Mouse (Mus musculus): Measurements from ENCODE around the gene Rrp36. TPM values are rescaled to one million over a fixed set of nuclear protein-coding genes. Genes with fewer than 3 reads are reported as not detected.
A peak's percentile ranks its signal among the peaks of the same experiment; 100 is the strongest.

Rrp36 gene
- total RNA-seq, 2 experiments from 2014 or later: 14.9 to 15.7 TPM

DNA sequence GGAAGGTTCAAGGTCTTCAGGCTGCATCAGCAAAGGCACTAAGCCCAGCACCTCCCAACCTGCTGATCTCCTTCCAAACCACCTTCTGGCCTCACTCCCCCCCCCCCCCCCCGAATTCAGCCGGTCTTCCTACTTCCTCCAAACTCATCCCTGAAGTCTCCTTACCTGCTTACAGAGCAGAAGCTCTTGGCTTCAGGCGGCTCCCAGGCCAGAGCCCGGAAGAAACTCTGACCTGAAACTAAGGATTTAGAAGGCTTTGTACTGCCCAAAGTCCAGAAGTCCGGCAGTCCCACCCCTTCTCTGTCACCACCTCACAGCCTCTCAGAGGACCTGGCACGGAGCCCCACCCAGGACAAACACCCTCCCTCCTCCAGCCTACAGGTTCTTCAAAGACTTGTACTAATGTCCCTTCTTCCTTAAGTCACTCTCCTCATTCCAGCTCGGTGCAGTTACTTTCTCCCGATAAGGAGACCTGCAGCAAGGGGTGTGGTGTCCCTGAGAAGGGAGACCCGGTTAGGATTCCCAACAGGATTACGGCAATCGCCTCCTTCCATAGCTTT, 29.2 kb downstream of the Rrp36 start:
- Histone ChIP-seq H3K27ac (peak overlapping the region; percentile 80), H3K4me3 (peak overlapping the region; percentile 100)
- DNase-seq (ENCODE audit: extremely low spot score in 1 of 2, low spot score in 2 of 2): no peak
- no peak for TF ChIP-seq CTCF (IDR thresholded peaks at IDR 0.05)
- intact Hi-C loops (cut with DNase I): loop anchor here (2.0 to 10.0 kb wide), 2 partner anchors 68 to 90 kb away; partner anchors contain the start of gene Srf

DNA sequence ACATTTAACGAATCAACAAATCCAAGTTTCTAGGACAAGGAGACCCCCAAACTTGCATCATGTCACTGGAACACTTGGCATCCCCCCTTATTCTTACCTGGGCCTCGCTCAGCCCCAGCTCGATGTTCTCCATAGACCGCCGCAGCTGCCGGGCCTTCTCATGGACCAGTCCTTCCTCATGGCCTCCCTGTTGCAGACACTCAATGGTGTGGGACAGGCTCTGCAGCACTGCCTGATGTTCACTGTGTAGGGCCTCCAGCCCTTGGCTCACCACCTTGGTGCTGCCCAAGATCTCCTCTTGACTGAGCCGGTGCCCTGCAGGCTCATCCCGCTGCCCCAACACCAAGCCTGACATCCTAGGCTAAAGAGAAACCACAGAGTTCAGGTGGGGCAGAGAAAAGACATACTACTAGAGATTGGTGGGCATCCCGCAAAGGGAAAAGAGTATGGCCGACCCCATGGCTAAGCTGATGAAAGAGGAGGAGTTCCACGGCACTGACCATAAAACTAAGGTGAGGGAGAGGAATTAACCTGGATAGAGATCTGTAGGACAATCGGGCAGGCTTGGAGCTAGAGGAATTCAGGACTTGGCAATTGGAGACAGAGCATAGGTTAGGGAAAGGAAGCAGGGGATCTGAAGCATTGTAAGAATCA, 29.9 kb downstream of the Rrp36 start:
- Histone ChIP-seq H3K27ac (no peak overlapping the region), H3K4me3 (no peak overlapping the region)
- no peak for TF ChIP-seq CTCF (IDR thresholded peaks at IDR 0.05)
- intact Hi-C loops (cut with DNase I): loop anchor here (2.0 to 10.0 kb wide), 2 partner anchors 69 to 89 kb away; partner anchors contain the start of gene Srf
- DNase-seq (ENCODE audit: extremely low spot score in 1 of 2, low spot score in 2 of 2): no peak

DNA sequence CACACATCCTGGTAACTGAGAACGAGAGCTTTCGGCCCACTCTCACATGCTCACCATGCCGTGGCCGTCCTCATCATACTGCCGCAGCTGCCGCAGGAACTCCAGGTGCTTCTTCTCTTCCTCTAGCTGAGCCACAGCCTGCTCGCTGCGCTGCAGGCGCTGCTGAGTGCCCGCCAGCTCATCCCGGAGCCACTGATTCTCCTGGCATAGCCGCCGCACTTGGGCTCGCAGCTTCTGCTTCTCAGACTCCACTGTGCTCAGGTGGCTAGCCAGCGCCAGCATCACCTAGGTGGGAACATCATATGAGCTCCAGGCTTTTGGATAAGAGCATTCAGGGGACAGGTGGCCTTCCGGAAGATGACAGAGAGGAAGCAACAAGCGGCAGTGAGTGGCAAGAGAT, 32.1 kb downstream of the Rrp36 start:
- H3K27ac ChIP-seq: no peak overlapping the region
- no peak for DNase-seq (ENCODE audit: extremely low spot score in 1 of 2, low spot score in 2 of 2)
- intact Hi-C loops (cut with DNase I): loop anchor here (10.0 kb wide), 1 partner anchor 87 kb away; the partner anchor contains the start of gene Srf
- TF ChIP-seq CTCF (IDR thresholded peaks at IDR 0.05): no peak
- no peak overlapping the region for H3K4me3 ChIP-seq

DNA sequence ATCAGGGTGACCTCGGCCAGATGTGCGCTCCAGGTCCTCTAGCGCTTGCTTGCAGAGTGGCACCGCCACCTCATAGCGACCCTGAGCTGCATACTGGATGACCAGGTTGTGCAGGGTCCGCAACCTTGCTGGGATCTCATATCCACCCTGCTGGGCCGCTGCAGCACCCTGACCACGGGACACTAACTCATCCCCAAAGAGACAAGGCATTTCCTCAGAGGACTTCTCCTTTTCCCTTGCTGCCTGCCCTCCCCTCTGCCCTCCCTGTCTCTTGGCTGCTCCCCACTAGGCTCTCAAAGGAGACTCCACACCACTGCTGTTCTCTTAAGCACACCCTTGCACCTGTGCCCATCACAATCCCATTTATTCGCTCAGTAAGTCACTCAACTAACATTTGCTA, 34.2 kb downstream of the Rrp36 start:
- no peak for DNase-seq (ENCODE audit: extremely low spot score in 1 of 2, low spot score in 2 of 2)
- Histone ChIP-seq H3K27ac (no peak overlapping the region), H3K4me3 (no peak overlapping the region)
- intact Hi-C loops (cut with DNase I): loop anchor here (10.0 kb wide), 1 partner anchor 85 kb away; the partner anchor contains the start of gene Srf
- no peak for TF ChIP-seq CTCF (IDR thresholded peaks at IDR 0.05)

DNA sequence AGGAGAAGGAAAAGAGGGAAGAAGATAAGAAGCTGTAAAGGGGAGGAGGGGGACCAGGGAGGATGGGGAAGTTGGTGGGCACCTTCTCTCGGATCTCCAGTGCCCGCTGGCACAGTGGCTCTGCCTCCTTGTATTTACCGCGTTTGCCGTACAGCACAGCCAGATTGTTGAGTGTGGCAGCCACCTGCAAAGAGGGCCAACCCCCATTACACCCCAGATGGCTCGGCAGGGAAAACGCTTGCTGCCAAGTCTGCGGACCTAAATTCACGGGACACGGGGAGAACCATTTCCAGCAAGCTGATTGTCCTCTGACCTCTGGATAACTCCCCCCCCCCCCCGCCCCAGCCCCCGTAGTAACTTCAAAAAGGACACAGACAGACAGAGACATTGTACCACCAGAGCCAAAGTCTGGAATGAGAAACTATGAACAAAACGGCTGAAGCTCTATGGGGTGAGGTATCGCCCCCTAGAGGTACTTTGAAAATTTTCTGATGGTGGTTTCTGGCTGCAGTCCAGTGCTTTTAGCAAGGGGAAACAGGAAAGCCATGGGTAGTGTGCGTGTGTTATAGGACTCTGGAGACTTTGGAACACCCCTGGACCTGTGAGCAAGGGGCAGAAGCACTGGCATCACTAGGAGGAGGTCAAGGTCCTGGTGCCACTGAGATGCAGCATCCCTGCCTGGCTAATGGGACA, 37.2 kb downstream of the Rrp36 start:
- DNase-seq (ENCODE audit: extremely low spot score in 1 of 2, low spot score in 2 of 2): peak; percentile 54 to 55
- intact Hi-C loops (cut with DNase I): loop anchor here (2.0 kb wide), 1 partner anchor 112 kb away; no protein-coding TSS in a partner anchor
- Histone ChIP-seq H3K4me3 (no peak overlapping the region), H3K27ac (no peak overlapping the region)
- TF ChIP-seq CTCF (IDR thresholded peaks at IDR 0.05): peak; percentile 74

DNA sequence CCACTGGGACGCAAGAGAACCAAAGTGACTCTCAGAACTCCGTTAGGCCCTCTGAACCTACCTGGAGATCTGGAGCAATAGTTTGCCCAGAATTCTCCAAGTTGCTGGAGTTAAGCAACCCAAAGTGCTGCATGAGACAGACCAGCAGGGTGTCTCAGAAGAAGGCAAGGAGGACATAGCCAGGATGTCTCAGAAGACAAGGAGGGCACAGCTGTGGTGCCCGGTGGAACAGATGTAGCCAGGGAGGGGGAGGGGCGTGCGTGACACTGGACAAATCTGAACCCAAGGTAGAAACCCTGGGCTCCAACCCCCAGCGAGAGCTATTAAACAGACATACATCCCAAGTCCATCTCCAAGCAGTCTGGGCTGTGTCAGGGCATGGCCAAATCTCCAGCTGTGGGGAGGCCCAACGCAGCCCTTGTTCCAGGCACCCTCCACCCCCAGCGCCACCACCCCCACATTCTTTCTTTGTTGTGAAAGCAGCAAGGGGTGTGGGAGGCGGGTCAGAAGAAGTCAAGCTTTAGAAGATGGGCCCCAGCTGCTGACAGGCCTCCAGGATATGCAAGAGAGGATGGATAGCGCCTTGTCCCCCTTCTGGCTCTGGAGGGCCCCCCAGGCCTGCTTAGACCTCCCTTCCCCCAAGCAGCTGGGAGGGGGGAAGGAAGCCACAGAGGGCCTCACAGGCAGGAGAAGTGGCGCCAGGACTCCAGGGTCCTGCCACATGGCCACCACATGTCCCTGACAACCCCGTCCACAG, 44.3 kb downstream of the Rrp36 start:
- peak overlapping the region; percentile 63 for H3K4me3 ChIP-seq
- peak overlapping the region; percentile 59; the same call in 1 of the 2 replicates for H3K27ac ChIP-seq
- intact Hi-C loops (cut with DNase I): no loop called here
- no peak; the same call in 1 of the 2 replicates for TF ChIP-seq CTCF (IDR thresholded peaks at IDR 0.05)
- no peak for DNase-seq (ENCODE audit: extremely low spot score in 1 of 2, low spot score in 2 of 2)

DNA sequence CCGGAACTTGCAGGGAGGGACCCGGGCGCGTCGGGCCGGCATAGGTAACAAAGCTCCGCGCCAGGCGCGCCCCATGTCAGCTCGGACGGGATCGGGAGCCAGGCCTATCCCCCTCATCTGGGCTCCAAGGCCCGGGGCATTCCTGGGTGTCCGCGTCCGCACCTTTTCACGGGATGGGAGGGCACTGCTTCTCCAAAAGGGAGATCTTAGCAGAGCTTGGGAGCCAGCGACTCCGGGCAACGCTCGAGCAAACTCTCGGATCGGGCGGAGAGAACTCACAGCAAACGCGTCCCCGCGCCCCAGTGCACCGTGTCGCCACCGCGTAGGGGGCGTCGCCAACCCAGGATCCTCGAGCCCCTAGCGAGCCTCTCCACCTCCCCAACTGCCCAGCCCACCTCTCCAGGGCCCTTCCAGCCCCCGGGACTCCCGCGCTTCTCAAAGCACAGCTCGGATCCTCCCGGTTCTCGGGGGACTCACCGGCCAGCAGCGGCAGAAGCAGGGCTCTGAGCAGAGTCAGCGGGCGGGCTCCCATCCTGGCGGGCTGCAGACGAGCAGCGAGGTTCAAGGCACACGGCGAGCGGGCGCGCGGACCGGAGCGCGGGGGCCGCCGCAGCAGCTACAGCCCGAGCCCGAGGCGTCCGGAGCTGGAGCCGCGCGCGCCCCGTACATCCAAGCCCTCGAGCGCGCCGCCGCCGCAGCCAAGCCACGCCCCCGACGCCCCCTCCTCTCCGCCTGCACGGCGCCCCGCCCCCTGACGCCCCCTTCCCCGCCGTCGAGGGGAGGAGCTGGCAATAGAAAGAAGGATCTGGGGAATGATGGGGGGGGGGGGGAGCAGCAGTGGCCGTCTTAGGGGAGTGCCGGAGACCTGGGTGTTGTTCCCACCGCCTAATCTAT, 45.1 kb downstream of the Rrp36 start, which contains the start of gene Ptk7:
TSS of gene Ptk7 (minus strand) at position 714 of the 894 bp plus-strand sequence.
- DNase-seq (ENCODE audit: extremely low spot score in 1 of 2, low spot score in 2 of 2): peak; percentile 72 to 81
- no peak for TF ChIP-seq CTCF (IDR thresholded peaks at IDR 0.05)
- intact Hi-C loops (cut with DNase I): no loop called here
- peak within 1 kb of the TSS; percentile 63 for H3K4me3 ChIP-seq
- H3K27ac ChIP-seq: peak within 1 kb of the TSS; percentile 64

DNA sequence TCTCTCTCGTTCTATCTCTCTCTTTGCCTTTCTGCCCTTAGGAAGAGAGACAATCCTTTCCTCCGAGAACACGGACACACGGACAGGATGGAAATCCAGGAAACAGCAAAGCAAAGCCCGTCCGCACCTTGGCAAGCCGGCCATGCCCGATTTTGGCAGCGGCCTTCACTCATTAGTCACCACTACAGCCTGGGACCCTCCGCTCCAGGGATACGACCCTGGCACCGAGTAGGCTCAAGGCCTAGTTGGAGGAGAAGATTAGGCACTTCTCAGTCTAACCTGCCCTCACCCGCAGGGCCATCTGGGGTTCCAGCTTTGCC, 45.7 kb downstream of the Rrp36 start:
- no peak for TF ChIP-seq CTCF (IDR thresholded peaks at IDR 0.05)

DNA sequence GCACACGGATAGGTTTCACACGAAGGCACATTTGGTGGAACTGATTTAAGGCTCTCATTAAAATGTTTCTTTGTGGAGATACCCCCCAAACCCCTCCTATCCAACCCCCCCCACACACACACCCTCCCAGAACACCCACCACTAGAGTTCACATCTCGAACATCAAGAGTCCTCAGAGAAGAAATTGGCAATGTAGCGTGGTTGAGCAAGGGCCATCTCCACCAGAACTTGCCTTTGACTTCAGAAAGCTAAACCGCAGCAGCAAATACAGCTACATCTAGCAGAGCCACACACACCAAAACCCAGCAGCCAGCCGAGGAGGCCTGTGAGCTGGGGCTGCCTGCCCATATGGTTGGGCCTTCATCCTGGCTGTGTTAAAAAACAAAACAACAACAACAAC, 46.7 kb downstream of the Rrp36 start:
- no peak for TF ChIP-seq CTCF (IDR thresholded peaks at IDR 0.05)
- no peak overlapping the region for H3K27ac ChIP-seq

More for the DNA sequence above, 45.7 kb downstream of the Rrp36 start:
- Histone ChIP-seq H3K4me3 (peak overlapping the region; percentile 63), H3K27ac (no peak overlapping the region; the same call in 1 of the 2 replicates)
- intact Hi-C loops (cut with DNase I): no loop called here
- DNase-seq (ENCODE audit: extremely low spot score in 1 of 2, low spot score in 2 of 2): no peak

DNA sequence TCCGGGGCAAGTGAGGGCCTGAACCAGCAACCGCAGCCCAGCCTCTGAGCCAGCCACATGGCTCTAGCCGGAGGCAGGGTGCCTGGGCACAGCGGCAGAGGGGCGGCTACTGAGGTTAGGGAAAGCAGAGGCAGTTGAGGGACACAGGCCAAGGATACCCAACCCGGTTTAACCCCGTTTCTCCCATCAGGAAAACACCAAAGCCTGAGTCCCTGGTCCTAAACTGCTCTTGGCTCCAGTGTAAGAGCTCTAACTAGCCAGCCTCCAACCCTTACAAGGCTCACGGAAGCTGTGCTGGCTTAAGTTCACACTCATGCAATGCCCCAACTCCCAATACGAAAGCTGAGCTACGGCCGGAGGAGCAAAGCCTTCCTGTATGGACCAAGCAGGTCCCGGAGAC, 49.6 kb downstream of the Rrp36 start:
- intact Hi-C loops (cut with DNase I): no loop called here
- no peak for TF ChIP-seq CTCF (IDR thresholded peaks at IDR 0.05)
- DNase-seq (ENCODE audit: extremely low spot score in 1 of 2, low spot score in 2 of 2): no peak
- H3K4me3 ChIP-seq: no peak overlapping the region
- H3K27ac ChIP-seq: no peak overlapping the region

More for the DNA sequence above, 46.7 kb downstream of the Rrp36 start:
- H3K4me3 ChIP-seq: no peak overlapping the region; the same call in 1 of the 2 replicates
- intact Hi-C loops (cut with DNase I): no loop called here
- no peak for DNase-seq (ENCODE audit: extremely low spot score in 1 of 2, low spot score in 2 of 2)
